In the genomic region with DNA sequence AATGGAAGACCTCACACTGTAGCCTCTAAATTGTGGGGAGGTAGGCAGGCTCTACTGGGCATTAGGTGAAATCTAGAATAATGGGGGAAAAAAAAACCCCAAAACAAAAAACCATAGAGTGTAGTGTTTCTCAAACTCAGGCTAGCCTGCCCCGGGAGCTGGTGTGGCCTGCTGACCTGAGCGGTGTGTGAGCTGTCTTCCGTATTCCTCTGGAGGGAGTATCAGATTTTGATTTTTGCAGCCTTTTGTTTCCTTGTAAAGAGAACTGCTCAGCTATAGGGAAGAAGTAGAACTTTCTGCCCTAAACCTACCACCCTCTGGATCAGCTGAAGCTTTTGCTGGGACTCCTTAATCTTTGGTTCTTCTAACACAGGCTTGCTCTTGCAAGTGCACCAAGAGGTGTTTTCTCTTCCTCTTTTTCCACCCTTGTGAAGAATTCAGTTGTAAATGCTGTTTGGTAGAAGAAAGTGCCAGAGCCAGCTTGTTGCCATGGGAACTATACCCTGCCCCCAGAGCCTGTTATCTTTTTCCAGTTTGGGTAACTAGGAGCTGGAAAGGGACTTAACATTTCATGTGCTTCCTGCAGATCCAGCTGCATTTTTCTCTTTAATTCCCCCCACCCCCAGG, we compare ENCODE assay signal across 8 mouse cellular contexts. TPM values are rescaled to one million over a fixed set of nuclear protein-coding genes. Genes with fewer than 3 reads are reported as not detected.
DNase-seq lines count a peak whose midpoint lies in the region; ATAC-seq and TF ChIP-seq lines count a peak whose summit lies in the region.

No protein-coding gene starts in this region.

- H3K9me3 ChIP-seq in heart, embryonic 12.5 days (replicated peaks) = no peaks in the 10 kb centered on the region
- H3K9me3 ChIP-seq in E14TG2a.4 (ENCODE audit: low read length) = no peaks in the 10 kb centered on the region
- H3K9me3 ChIP-seq in forebrain, embryonic 16.5 days (ENCODE audit: control insufficient read depth, low read length) = no peaks in the 10 kb centered on the region
- no peaks in the 10 kb centered on the region for H3K9me3 ChIP-seq in liver, embryonic 12.5 days (replicated peaks)

- no peak for TF ChIP-seq CTCF in E14TG2a.4 (conservative IDR thresholded peaks at IDR 0.05; ENCODE audit: low read length)

- H3K9ac ChIP-seq in heart, embryonic 12.5 days = no peak overlapping the region
- no peak overlapping the region for H3K9ac ChIP-seq in forebrain, embryonic 16.5 days (replicated peaks; ENCODE audit: low read depth, low read length)
- H3K9ac ChIP-seq in liver, embryonic 12.5 days = no peak overlapping the region

- no peaks in the 10 kb centered on the region for H3K27me3 ChIP-seq in heart, embryonic 12.5 days (replicated peaks)
- H3K27me3 ChIP-seq in E14TG2a.4 (ENCODE audit: insufficient read depth, low read length) = no peaks in the 10 kb centered on the region
- no peaks in the 10 kb centered on the region for H3K27me3 ChIP-seq in forebrain, embryonic 16.5 days (replicated peaks; ENCODE audit: control insufficient read depth, insufficient read depth, low read length)
- H3K27me3 ChIP-seq in liver, embryonic 12.5 days (replicated peaks) = no peaks in the 10 kb centered on the region

- H3K36me3 ChIP-seq in heart, embryonic 12.5 days = peaks cover 36% of the 10 kb centered on the region
- H3K36me3 ChIP-seq in E14TG2a.4 (ENCODE audit: insufficient read depth, low read length) = peaks cover 78% of the 10 kb centered on the region
- peaks cover 7% of the 10 kb centered on the region; the same call in 1 of the 2 replicates for H3K36me3 ChIP-seq in forebrain, embryonic 16.5 days (ENCODE audit: control insufficient read depth, insufficient read depth)
- peaks cover 42% of the 10 kb centered on the region for H3K36me3 ChIP-seq in liver, embryonic 12.5 days

- peaks cover 56% of the 10 kb centered on the region for H3K4me1 ChIP-seq in heart, embryonic 12.5 days (replicated peaks)
- H3K4me1 ChIP-seq in E14TG2a.4 (replicated peaks; ENCODE audit: low read depth, low read length) = peaks cover 83% of the 10 kb centered on the region
- H3K4me1 ChIP-seq in forebrain, embryonic 16.5 days (replicated peaks; ENCODE audit: control insufficient read depth, insufficient read depth, low read length) = peaks cover 49% of the 10 kb centered on the region
- peaks cover 66% of the 10 kb centered on the region for H3K4me1 ChIP-seq in liver, embryonic 12.5 days

- H3K4me2 ChIP-seq in heart, embryonic 12.5 days = peak overlapping the region; percentile 90
- H3K4me2 ChIP-seq in forebrain, embryonic 16.5 days (ENCODE audit: low read length) = peak overlapping the region; percentile 36
- H3K4me2 ChIP-seq in liver, embryonic 12.5 days = peak overlapping the region; percentile 94

- H3K4me3 ChIP-seq in heart, embryonic 12.5 days = no peak overlapping the region
- H3K4me3 ChIP-seq in E14TG2a.4 (replicated peaks; ENCODE audit: low read length) = peak overlapping the region; percentile 96
- H3K4me3 ChIP-seq in forebrain, embryonic 16.5 days (replicated peaks; ENCODE audit: low read length) = peak overlapping the region; percentile 5; the same call in 1 of the 2 replicates
- H3K4me3 ChIP-seq in liver, embryonic 12.5 days = no peak overlapping the region

- 44% methylated on average over 3 of the region's 3 CpGs for WGBS in heart, embryonic 12.5 days
- 58% methylated on average over 3 of the region's 3 CpGs for WGBS in forebrain, embryonic 16.5 days
- WGBS in liver, embryonic 12.5 days (ENCODE audit: insufficient replicate concordance) = 39% methylated on average over 3 of the region's 3 CpGs

- H3K27ac ChIP-seq in heart, embryonic 12.5 days (ENCODE audit: poor library complexity, severe bottlenecking) = peak overlapping the region; percentile 55; the same call in 1 of the 2 replicates
- peak overlapping the region; percentile 79 for H3K27ac ChIP-seq in forebrain, embryonic 16.5 days (ENCODE audit: low read length)
- peak overlapping the region; percentile 78 for H3K27ac ChIP-seq in liver, embryonic 12.5 days

- DNase-seq in heart, postnatal 4 days = no peak
- DNase-seq in right cerebral cortex, postnatal 36 days (ENCODE audit: low spot score in 2 of 2) = peak; percentile 46 to 74
- no peak for DNase-seq in urinary bladder, postnatal 4 days (ENCODE audit: low spot score in 2 of 2)
- no peak for DNase-seq in ovary, postnatal 36 days (ENCODE audit: low spot score)

- no peak for ATAC-seq in heart, embryonic 12.5 days (ENCODE audit: insufficient number of reproducible peaks, low FRiP score)
- ATAC-seq in forebrain, embryonic 16.5 days = no peak
- no peak for ATAC-seq in liver, embryonic 12.5 days

RNA-seq across cellular contexts. Expression of a gene that starts 11.4 kb away (rescaled TPM):
- polyA plus RNA-seq in heart, embryonic 12.5 days (2016; fragmentation: Nextera tagmentation; extraction: Ambion mirVana) = 335 and 344 TPM in 2 replicates
- total RNA-seq in heart, postnatal 4 days (2021) = 100 to 1,000 TPM; 127 to 134 TPM
- 471 and 509 TPM in 2 replicates for polyA plus RNA-seq in forebrain, embryonic 16.5 days (2015; fragmentation: Nextera tagmentation; extraction: Ambion mirVana)
- 299 and 315 TPM in 2 replicates for polyA plus RNA-seq in liver, embryonic 12.5 days (2016; fragmentation: Nextera tagmentation; extraction: Ambion mirVana)

RNA-seq across cellular contexts. Expression of a gene that starts 20.1 kb away (rescaled TPM):
- 0.33 and 0.40 TPM in 2 replicates for polyA plus RNA-seq in heart, embryonic 12.5 days (2016; fragmentation: Nextera tagmentation; extraction: Ambion mirVana)
- total RNA-seq in heart, postnatal 4 days (2021) = under 1 TPM; 0.12 to 0.23 TPM
- polyA plus RNA-seq in forebrain, embryonic 16.5 days (2015; fragmentation: Nextera tagmentation; extraction: Ambion mirVana) = 0.22 and 0.42 TPM in 2 replicates
- 0.11 and 0.19 TPM in 2 replicates for polyA plus RNA-seq in liver, embryonic 12.5 days (2016; fragmentation: Nextera tagmentation; extraction: Ambion mirVana)

RNA-seq across cellular contexts. Expression of a gene that starts 31.4 kb away (rescaled TPM):
- 178 and 200 TPM in 2 replicates for polyA plus RNA-seq in heart, embryonic 12.5 days (2016; fragmentation: Nextera tagmentation; extraction: Ambion mirVana)
- total RNA-seq in heart, postnatal 4 days (2021) = 100 to 1,000 TPM; 160 to 164 TPM
- polyA plus RNA-seq in forebrain, embryonic 16.5 days (2015; fragmentation: Nextera tagmentation; extraction: Ambion mirVana) = 146 and 158 TPM in 2 replicates
- polyA plus RNA-seq in liver, embryonic 12.5 days (2016; fragmentation: Nextera tagmentation; extraction: Ambion mirVana) = 111 and 125 TPM in 2 replicates

RNA-seq across cellular contexts. Expression of a gene that starts 32.4 kb away (rescaled TPM):
- polyA plus RNA-seq in heart, embryonic 12.5 days (2016; fragmentation: Nextera tagmentation; extraction: Ambion mirVana) = 136 and 141 TPM in 2 replicates
- total RNA-seq in heart, postnatal 4 days (2021) = 10 to 100 TPM; 56.4 to 66.5 TPM
- 220 and 232 TPM in 2 replicates for polyA plus RNA-seq in forebrain, embryonic 16.5 days (2015; fragmentation: Nextera tagmentation; extraction: Ambion mirVana)
- 101 and 103 TPM in 2 replicates for polyA plus RNA-seq in liver, embryonic 12.5 days (2016; fragmentation: Nextera tagmentation; extraction: Ambion mirVana)

Comparison
In these comparisons a context has a peak if more than half of its experiments do, and no peak if none do; other contexts are left out.
1. H3K4me2 ChIP-seq: peak in every context shown above with its lines; median percentile 94 in liver, embryonic 12.5 days; 90 in heart, embryonic 12.5 days; 36 in forebrain, embryonic 16.5 days.
2. H3K4me3 ChIP-seq: peak in E14TG2a.4 (single experiment) and forebrain, embryonic 16.5 days (single experiment); none in heart, embryonic 12.5 days (single experiment) and liver, embryonic 12.5 days (single experiment).
3. DNase-seq: peak in right cerebral cortex, postnatal 36 days (2 of 2); none in heart, postnatal 4 days (single experiment), urinary bladder, postnatal 4 days (0 of 2) and ovary, postnatal 36 days (single experiment).
4. Peak in every context shown above with its lines, with median percentiles within 50 percentile points of each other: H3K27ac ChIP-seq.